Mouse (Mus musculus) embryo, embryonic 11.5 days (tissue): Measurements from ENCODE around the gene Bcr.

Source experiments
- DNase-seq: peaks from one replicate; pipeline ENCODE4 v3.0.0-alpha.2; 2012; ENCODE audit warnings: low read depth, low spot score

Bcr gene

DNA sequence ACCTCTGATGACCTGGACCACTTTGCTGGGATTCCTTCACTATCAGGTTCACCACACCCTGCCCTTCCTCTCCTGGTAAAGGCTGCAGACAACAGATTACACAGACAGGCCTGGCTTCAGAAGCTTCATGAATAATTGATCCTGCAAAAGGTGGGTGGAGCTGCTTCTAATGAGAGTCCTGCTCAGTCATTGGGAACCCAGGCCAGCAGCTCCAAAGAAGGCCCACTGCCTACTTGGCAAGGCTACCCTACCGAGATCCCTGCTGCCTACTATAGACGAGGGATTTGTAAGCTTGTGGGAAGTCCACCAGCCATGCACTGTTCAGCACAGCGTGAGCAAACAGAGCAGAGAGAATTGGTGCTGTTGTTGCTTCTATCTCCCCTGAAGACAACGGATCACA is 4.1 kb upstream of the Bcr start:
- DNase-seq = no peak

DNA sequence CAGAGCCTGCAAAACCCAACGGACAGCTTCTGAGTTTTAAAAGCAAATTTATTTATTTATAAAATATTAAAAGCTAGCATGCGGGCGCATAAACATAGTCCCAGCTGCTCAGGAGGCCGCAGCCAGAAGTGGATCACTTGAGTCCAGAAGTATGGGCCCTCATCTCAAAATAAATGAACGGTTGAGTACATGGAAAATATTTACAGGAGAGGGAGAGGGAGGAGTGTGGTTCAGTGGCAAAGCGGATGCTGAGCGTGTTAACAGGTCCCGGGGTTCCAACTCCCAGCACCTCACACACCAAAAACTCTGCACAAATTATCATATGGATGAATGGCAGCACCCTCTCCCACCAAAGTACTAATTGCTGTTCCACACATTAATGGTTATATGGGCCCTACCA is 2.1 kb upstream of the Bcr start:
- DNase-seq = no peak

DNA sequence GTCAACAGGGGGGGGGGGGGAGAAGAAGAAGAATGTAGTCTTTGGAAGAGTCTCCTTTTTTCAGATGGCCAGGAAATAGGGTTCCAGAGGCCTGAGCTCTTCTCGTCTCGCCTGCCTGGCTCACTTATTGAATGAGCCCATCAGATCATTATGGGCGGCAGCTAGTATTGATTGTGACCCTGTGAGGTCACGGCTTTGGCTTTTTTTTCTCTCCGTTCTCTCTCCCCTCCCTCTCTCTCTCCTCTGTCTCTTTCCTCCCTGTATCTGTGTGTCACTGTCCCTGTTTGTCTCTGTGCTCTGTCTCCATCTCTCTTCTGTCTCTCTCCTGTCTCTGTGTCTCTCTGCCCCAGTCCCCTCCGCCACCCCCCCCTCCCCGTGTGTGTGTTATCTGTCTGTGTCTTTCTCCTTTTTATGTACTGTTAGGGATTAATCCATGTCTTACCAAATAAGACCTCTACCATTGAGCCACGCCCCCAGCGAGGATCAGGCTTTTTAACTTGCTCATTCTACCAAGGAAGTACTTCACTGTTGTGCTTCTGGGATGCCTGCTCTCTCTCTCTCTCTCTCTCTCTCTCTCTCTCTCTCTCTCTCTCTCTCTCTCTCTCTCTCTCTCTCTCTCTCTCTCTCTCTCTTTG is 1.5 kb upstream of the Bcr start:
- no peak for DNase-seq

DNA sequence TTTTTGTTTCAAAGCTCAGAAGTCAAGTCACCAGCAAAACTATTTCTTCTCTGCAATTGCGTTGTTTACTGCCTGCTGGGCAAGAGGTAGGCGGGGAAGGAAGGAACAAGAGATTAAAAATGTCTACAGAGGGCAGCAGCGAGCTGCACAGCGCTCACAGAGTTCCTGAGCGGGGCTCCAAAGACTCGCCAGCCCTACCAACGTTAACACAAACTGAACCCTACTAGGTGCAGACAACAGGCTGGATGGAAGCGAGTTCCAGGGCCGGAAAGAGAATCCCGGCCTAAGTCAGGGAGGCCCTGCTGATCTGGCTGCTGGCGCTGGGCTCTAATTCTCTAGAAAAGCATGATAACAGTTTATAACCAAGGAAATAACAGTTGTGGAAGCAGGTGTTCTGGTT is 996 bp upstream of the Bcr start:
- DNase-seq = peak; percentile 56

DNA sequence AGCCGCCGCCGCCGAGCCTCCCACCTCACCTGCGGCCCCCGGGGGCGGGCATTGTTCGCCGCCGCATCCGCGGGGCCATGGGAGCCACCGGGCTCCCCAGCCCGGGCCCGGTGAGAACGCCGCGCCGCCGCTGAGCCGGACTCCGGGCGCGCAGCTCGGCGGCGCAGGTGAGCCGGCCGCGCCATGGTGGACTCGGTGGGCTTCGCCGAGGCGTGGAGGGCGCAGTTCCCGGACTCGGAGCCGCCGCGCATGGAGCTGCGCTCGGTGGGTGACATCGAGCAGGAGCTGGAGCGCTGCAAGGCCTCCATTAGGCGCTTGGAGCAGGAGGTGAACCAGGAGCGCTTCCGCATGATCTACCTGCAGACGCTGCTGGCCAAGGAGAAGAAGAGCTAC is 447 bp downstream of the Bcr start:
- no peak for DNase-seq

DNA sequence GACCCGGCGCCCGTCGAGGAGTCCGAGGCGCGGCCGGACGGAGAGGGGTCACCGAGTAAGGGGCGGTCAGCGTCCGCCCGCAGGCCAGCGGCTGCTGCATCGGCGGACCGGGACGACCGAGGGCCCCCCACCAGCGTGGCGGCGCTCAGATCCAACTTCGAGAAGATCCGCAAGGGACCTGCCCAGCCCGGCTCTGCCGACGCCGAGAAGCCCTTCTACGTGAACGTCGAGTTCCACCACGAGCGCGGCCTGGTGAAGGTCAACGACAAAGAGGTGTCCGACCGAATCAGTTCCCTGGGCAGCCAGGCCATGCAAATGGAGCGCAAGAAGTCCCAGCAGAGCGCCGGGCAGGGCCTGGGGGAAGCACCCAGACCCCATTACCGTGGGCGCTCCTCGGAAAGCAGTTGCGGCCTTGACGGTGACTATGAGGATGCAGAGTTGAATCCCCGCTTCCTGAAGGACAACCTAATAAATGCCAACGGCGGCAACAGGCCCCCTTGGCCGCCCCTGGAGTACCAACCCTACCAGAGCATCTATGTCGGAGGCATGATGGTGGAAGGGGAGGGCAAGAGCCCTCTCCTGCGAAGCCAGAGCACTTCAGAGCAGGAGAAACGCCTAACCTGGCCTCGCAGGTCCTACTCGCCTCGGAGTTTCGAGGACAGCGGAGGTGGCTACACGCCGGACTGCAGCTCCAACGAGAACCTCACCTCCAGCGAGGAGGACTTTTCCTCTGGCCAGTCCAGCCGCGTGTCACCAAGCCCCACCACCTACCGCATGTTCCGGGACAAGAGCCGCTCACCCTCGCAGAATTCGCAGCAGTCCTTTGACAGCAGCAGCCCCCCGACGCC is 1.2 kb downstream of the Bcr start:
- no peak for DNase-seq

DNA sequence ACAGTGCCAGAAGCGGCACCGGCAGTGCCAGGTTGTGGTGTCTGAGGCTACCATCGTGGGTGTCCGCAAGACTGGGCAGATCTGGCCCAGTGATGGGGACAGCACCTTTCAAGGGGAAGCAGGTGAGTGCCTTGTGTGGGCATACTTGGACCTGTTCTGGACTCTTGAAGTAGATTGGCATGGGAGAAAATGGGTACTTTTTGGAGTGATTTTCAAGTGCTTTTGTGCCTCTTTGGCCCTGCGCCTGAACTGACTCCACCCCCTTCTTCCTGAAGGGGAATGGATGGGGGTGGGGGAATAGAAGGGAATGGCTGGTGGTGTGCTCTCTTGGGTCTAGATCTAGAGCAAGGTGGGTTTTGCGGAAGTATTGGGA is 1.8 kb downstream of the Bcr start:
- no peak for DNase-seq

DNA sequence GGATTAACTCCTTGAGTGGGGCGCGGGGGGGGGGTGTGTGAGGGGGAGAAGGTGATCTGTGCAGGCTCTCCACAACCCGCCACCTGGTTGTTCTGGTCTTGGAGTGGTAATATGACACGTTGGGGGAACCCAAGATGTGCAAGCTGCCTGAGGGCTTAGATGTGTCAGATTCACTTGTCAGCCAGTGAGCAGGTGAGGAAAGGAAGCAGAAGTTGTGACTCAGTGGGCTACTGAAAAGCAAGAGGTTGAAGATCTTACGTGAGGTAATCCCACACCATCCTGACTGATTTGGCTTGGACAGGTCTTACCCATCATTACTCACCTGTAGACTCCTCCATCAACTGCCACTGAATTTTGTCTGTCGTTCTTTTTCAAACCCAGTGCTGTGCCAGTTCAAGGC is 2.2 kb downstream of the Bcr start:
- DNase-seq = no peak

DNA sequence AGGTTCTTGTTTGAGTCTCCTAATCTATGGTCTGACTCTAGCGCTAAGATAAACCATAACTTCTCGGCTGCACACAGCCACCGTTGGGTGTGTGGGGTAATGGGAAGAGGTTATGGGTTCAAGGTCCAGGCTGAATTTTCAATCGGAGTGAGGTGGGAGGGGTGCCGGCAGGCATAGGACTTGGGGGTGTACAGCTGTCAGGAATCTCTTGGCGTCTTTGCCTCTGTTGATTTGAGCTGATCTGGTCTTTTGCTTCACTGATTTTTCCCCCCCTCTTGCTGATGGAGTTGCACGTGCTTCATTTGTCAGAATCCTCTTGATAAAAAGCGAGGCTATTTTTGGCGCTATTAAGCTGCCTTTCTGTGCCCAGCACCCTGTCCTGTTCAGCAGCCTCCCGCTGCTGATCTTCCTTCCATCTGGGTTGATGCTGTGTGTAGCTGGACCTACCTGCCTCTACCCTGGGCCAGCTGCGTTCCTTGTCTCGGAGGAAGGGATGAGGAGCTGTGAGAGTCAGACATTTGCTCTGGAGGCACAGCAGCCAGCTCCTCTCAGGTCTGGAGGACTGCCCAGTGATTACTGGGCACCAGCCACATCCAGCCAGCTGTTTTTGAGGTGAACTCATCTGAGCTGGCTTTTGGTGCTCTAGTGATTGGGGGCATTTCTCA is 3.0 kb downstream of the Bcr start:
- DNase-seq = no peak

DNA sequence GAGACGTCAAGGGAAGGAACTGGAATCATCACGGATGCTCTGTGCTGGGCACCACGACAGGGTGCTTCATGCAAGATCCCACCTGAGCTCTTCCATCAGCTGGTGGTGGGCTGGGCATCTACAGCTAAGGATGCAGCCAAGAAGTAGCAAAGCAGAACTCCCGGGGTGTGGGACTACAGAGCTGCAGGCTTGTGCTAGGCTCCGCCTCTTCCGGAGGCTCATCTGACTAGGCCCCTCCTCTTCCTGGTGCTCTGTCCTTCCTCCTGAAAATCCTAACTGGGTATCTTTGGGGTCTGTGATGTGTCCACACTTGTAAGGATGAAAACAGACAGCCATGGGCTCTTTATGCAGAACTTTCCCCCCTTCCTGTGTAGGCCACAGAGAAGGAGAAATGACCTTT is 5.3 kb downstream of the Bcr start:
- DNase-seq = no peak

DNA sequence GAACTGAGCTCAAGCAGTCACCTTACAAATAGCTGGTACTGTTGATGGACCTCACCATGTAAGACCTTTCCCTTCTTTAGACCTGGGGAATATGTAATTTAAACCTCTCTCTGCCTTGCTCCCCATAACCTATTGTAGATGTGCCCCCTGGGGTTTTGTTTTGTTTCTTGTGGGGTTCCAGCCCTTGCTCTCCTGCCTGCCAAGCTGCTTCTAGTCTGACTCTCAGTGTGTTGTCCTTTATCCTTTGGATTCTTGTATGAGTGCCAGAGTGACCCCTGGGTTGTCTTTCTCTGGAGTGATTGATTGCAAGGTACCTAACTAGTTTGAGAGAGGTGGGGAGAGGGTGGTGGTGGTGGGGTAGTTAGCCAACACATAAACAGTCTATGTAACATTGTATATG is 7.1 kb downstream of the Bcr start:
- no peak for DNase-seq

DNA sequence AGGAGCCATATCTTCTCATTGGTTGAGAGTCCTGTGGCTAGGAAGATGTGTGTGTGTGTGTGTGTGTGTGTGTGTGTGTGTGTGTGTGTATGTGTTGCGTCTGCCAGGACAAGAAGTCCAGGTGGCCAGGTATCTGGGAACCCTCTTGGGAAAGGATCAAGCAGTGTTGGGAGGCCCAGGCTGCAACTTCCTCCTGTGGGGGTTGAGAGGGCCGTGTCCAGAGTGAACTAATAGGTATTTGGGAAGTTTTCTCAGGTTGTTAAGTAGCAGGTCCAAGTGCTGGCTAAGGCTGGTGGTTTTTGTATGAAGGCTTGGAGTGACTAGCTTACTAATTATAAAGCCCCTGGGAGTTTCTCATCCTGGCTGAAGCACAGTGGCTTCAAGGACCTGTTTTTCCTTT is 7.7 kb downstream of the Bcr start:
- DNase-seq = no peak

DNA sequence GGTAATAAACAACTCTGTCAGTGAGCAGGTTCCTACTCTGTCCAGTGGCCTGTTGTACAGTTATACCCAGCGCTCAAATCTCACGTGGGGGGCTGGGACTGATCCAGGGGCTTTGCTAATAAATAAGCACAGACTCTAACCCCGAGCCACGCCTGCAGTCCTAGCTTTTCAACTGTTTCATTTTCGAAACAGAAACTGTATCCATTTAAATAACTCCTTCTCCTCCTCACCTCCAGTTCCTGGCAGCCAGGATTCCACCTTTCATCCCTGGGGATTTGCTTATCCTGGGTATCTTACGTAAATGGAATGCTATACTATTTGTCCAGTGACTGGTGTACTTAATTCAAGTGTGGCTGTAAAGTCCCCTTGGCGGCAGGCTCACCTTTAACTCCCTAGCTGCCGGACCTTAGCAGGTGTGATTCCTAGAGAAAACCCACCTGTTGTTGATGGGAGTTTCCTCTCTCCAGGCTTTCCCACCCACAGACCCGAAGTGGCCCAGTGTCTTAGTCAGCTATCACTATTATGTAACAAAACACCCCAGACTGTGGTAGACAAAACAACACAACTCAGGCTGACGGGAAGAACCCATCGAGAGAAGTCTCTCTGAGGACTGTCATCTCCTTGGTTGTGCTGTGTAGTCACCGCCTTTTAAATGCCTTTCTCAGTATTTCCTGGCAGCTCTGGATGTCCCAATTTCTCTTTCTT is 8.4 kb downstream of the Bcr start:
- no peak for DNase-seq

DNA sequence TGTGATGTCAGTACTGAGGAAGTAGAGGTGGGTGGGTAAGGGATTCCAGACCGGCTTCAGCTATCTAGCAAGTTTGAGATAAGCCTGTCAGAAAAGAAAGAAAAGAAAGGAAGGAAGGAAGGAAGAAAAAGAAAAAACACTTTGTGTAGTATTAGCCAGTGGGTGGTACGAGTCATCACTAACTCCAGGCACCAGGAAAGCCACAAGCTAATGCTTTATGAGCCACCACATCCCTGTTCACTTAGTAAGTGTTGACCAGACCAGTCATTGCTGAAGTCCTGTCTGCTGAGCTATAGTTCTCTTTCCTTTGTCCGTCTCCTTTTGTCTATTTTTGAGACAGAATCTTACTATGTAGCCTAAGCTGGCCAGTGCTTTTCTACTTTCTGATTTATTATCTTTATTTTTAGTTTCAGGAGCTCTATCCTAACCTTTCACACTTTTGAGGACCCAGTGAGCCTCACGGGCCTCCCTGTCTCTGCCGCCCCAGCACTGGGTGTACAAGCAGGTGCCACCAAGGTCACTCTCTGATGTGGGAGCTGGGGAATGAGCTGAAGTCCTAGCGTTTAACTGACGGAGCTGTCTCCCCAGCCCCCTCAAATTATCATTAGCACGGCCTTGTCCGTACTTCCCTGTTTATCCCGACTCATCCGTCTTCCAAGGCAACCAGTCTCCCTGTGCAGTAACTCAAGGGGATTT is 10.0 kb downstream of the Bcr start:
- no peak for DNase-seq

DNA sequence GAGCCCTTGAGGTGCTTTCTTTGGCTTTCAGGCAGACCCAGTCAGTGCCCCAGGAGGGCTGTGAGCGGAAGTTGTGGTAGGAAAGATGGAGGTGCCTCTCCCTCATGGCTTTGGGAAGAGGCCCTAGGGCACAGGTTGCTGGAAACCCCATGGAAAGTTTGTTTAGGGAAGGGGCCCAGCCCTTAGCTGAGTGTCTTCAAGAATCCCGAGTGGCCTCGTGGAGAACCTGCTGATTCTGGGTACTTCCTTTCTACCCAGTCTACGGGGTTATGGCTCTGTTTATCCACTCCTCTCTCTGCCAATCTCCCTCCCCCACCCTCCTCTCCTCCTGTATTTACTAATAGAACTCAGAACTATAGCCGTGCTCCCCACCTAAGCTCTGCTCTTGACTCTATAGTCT is 15.3 kb downstream of the Bcr start:
- DNase-seq = no peak

DNA sequence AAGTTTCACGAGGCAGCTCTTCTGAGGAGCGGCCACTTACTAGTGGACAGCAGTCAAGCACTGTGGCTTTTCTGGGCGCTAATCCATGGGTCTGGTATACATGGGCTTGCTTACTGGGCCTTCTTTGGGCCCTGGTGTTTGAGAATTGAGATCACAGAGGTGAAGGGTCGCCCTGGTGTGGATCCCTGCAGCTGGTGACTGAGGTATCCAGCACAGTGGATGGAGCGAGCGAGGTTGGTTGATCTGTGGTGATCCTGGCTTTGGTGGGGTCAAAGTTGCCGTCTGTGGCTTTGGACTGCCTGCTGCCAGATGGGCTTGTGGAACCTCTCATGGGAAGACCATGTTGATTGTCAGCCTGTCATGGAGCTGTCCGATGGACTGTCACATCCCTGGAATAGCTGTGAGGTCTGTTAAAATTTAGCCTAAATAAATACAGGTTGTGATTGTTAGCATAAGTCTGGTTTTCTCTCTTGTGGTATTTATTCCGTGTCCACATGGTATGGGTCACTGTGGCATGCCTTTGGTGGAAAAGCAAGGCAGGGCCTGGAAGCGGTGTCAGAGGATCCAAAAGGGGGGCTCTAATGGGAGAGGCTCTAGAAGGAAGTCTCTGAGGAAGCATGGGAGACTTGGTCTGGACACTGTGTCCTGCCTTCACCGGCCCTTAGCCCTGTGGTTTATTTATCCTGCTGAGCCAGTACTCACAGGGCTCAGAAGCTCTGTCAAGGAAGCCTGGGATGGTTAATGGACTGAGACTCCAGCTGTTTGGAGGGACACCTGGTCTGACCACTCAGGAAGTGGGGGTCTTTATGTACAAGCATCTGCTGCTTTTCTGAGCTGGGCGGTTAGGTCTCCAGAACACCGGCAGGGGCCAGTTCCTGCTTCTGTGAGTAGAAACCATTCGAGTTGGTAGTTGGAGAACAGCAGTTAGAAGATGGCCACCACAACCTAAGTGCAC is 18.1 kb downstream of the Bcr start:
- DNase-seq = no peak

DNA sequence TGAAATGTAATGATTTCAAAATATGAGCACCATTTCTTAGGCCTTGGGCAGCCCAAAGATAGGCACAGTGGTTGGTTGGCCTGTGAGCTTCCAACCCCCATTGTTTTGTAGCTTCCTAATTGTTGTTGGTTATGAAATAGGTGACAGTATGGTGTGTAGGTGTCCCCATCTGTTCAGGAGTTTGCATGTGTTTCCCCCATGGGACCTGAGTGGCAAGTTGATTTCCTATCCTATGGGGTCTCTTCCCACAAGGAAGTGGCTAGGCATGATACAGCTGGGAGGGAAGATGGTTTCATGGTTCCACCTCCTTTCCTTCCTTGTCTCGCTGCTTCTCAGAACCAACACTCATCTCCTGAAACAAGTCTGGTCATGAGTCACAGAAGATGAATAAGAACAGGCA is 24.9 kb downstream of the Bcr start:
- no peak for DNase-seq

DNA sequence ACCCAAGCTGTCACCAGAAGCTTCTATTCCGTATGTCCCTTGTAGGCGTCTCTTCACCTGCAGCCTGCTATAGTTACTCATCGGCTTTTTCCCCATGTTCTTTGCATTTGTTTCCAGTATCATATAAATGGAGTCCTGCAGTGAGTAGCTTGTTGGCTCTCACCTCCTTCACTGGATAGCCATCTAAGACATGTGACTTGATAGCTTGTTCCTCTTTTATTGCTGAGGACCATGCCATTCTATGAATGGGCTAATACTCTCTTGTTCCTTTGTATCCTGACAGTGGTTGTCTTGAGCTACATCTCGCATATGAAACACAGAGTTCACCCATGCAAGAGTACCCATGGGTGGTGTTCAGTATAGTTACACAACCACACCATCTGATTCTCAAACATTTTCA is 28.1 kb downstream of the Bcr start:
- DNase-seq = no peak

DNA sequence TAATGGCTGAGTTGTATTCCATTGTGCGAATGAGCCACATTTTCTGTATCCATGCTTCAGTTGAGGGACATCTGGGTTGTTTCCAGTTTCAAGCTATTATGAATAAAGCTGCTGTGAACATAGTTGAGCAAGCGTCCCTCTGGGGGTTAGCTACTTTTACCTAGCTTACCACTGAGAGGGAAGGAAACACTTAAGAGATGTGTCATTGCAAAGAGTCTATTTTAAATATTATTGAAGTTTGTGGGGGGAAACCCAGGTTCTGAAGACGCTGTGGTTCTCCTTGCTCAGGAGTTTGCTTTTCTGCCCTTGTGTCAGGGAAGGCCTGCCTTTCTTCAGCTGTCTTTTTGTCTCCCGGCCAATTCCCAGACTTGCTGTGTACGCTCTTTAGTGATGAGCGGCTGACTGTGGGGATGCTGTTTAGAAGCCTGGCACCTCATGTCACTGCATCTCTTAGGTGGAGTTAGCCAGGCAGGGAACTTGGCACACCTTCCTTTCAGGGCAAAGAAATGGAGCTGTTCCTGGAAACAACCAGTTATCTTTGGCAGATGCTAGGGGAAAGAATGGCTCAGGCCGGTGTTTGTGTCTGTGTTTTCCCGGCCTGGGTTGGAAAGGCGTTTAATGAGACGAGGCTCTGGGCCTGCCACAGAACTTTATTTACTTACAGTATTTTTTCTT is 31.2 kb downstream of the Bcr start:
- no peak for DNase-seq
